Mouse (Mus musculus) heart, embryonic 11.5 days (tissue): ENCODE measurements around the gene Xrcc6. TPM values are rescaled to one million over a fixed set of nuclear protein-coding genes. Genes with fewer than 3 reads are reported as not detected.

Source experiments
- ATAC-seq: fragments of 200-750 bp; cut with Nextera tagmentation; replicated peaks from 2 replicates; pipeline ENCODE4 v1.8.0; 2017; ENCODE audit warnings: moderate library complexity; ENCODE audit not compliant: insufficient number of reproducible peaks, low FRiP score, low TSS enrichment
- H3K27ac ChIP-seq: fragments of 300-500 bp; sonication (generic); 2 replicates; pipeline ENCODE4 v1.5.1; 2014; ENCODE audit warnings: mild to moderate bottlenecking, low read depth, low read length
- H3K27me3 ChIP-seq: fragments of 300-500 bp; sonication (generic); 2 replicates; pipeline ENCODE4 v1.6.1; 2014; ENCODE audit warnings: mild to moderate bottlenecking, low read length, mixed read lengths; ENCODE audit not compliant: control insufficient read depth, insufficient read depth
- H3K36me3 ChIP-seq: fragments of 300-500 bp; sonication (generic); 2 replicates; pipeline ENCODE4 v1.6.1; 2014; ENCODE audit warnings: mild to moderate bottlenecking, low read length, moderate library complexity, mixed read lengths; ENCODE audit not compliant: control insufficient read depth, insufficient read depth
- H3K4me1 ChIP-seq: fragments of 300-500 bp; sonication (generic); 2 replicates; pipeline ENCODE4 v1.6.1; 2014; ENCODE audit warnings: low read length; ENCODE audit not compliant: control insufficient read depth, insufficient read depth
- H3K4me2 ChIP-seq: fragments of 300-500 bp; sonication (generic); 2 replicates; pipeline ENCODE4 v1.6.1; 2014; ENCODE audit warnings: mild to moderate bottlenecking, moderate library complexity
- H3K4me3 ChIP-seq: fragments of 300-500 bp; sonication (generic); 2 replicates; pipeline ENCODE4 v1.5.1; 2014; ENCODE audit warnings: low read depth, low read length
- H3K9ac ChIP-seq: fragments of 300-500 bp; sonication (generic); 2 replicates; pipeline ENCODE4 v1.6.1; 2014; ENCODE audit warnings: mild to moderate bottlenecking, low read depth, low read length, moderate library complexity
- H3K9me3 ChIP-seq: fragments of 300-500 bp; sonication (generic); replicated peaks from 2 replicates; pipeline ENCODE4 v1.6.1; 2016; ENCODE audit warnings: low read length; ENCODE audit not compliant: control insufficient read depth
- WGBS: fragments of 180-500 bp; shearing (Covaris S2); extraction: QIAGEN DNeasy Blood & Tissue Kit; methylation state at CpG from one replicate; pipeline ENCODE4 v1.1.7; 2014; ENCODE audit not compliant: insufficient replicate concordance; 5-methylcytosine and 5-hydroxymethylcytosine counted together
- polyA plus RNA-seq: library from polyadenylated mRNA; unstranded; fragments of >200 nt; fragmentation: Nextera tagmentation; extraction: Ambion mirVana; gene quantifications from 2 replicates; pipeline ENCODE4 v1.2.1, GENCODE M21; 2014

Gene Xrcc6
- polyA plus RNA-seq = 80.9 and 81.0 TPM in 2 replicates

DNA sequence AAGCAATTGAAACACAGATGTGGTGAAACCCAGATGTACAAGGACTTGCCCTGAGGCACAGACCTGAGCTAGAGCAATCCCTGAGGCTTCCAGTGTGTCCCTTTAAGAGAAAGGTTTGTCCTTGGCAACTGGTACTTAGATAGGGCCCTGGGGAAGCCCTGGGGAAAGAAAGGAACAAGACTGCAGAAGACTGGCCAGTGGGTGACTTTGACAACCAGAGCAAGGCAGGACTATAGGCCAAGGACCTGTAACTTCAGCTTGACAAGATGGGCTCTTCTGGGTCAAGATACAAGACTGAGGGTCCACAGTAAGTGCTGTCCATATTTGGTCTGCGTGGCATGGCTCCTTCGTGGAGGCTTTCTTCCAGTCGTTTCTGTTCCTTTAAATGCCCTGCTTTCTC is at the start of gene Xrcc6:
Xrcc6 (plus strand) TSS at position 190 of the 400 bp plus-strand sequence.
- Histone ChIP-seq H3K36me3 (no peaks in the 10 kb centered on the region), H3K4me2 (no peak within 1 kb of the TSS), H3K4me1 (peaks cover 13% of the 10 kb centered on the region), H3K27me3 (no peaks in the 10 kb centered on the region), H3K9ac (no peak within 1 kb of the TSS), H3K4me3 (no peak within 1 kb of the TSS), H3K27ac (no peak within 1 kb of the TSS), H3K9me3 (no peaks in the 10 kb centered on the region)
- 68% methylated on average over 3 of the region's 3 CpGs for WGBS
- no peak for ATAC-seq

DNA sequence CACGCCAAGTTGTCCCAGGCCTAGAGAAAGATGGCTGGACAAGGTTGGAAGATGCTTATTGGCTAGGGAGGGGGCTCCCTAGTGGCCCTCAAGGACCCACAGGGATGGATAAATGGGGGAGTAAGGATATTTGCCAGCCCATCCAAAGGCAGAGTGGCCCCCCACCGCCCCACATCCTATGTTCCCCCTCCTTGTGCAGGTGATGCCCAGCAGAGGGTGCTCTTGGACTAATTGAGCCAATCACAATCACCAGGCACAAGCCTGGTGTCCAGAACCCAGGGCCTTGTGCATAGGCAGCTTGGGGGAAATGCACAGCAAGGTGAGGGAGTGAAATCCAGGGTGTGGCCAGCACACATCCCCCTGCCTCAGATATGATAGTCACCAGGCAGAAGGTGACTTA is 49.4 kb upstream of the Xrcc6 start:
- Histone ChIP-seq H3K9ac (no peak overlapping the region), H3K4me3 (no peak overlapping the region), H3K27me3 (peaks cover 3% of the 10 kb centered on the region), H3K4me2 (no peak overlapping the region), H3K36me3 (no peaks in the 10 kb centered on the region), H3K9me3 (no peaks in the 10 kb centered on the region), H3K4me1 (peaks cover 15% of the 10 kb centered on the region), H3K27ac (no peak overlapping the region)
- no peak for ATAC-seq
- WGBS = 26% methylated on average over 2 of the region's 2 CpGs

DNA sequence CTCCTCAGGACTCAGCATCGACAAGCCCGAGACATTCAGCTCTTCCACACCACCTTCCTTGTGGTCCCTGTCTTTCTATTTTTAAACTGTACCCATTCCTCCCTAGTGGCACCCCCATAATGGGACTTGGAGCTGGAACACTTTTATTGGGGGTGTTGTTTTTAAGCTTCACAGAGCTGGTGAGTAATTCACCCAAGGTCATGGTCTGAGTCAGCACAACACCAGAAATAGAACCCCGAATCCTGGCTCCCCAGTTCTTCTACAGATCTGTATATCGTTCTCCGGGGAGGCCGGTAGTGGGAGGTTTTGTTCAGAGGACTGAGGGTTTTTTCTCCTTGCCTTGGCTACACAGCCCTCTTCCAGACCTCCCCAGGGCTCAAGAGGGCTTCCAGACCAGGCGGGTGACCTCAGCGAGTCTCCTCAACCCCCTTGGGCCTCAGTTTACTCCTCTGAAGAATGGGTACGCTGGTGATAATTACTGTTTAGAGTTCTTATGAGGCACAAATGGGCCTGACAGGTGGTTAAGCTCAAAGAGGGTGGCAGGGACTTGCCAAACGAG is 48.4 kb upstream of the Xrcc6 start:
- H3K9ac ChIP-seq = no peak overlapping the region
- H3K9me3 ChIP-seq = no peaks in the 10 kb centered on the region
- peaks cover 3% of the 10 kb centered on the region for H3K27me3 ChIP-seq
- H3K27ac ChIP-seq = no peak overlapping the region
- WGBS = 89% methylated on average over 10 of the region's 10 CpGs
- ATAC-seq = no peak
- no peaks in the 10 kb centered on the region for H3K36me3 ChIP-seq
- H3K4me1 ChIP-seq = peaks cover 15% of the 10 kb centered on the region
- H3K4me2 ChIP-seq = no peak overlapping the region
- H3K4me3 ChIP-seq = no peak overlapping the region

DNA sequence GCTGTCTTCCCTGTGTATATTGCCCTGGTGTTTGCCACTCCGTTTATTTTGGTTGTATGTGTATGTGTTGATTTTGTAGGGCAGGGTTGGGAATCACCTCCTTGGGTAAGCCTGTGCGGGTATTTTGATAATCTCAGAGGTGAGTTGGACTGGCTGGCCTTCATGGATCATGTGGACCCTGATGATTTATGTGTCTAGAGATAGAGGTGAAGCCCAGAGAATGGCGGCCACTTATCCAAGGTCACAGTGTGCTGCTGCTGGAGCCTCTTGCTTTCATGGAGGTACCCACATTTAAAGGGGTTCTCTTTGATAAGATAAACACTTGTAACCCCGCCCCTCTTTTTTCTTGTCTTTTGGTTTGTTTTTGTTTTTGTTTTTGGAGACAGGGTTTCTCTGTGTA is 47.9 kb upstream of the Xrcc6 start:
- ATAC-seq = no peak
- whole genome bisulfite sequencing = 68% methylated on average over 4 of the region's 4 CpGs

DNA sequence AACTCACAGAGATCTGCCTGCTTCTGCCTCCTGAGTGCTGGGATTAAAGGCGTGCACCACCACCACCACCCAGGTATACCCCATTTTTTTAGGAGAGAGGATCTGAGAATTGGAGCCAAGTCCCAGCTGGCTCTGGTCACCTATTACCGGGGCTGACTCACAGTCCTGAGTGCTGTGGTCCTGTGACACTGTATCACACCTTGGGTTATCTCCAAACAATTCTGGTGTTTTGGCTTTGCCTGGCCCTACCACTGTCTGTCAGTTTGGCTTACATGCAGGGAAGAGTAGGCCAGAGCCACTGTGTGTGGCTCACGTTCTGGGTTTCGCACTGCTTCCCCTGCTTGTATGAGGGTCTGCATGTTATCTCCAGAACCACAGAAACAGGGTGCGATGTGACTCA is 47.4 kb upstream of the Xrcc6 start:
- H3K27me3 ChIP-seq = peaks cover 3% of the 10 kb centered on the region
- no peak overlapping the region for H3K4me3 ChIP-seq
- no peak overlapping the region for H3K4me2 ChIP-seq
- no peak for ATAC-seq
- H3K9ac ChIP-seq = no peak overlapping the region
- peaks cover 15% of the 10 kb centered on the region for H3K4me1 ChIP-seq
- H3K36me3 ChIP-seq = no peaks in the 10 kb centered on the region
- H3K27ac ChIP-seq = no peak overlapping the region
- H3K9me3 ChIP-seq = no peaks in the 10 kb centered on the region
- WGBS = 83% methylated on average over 5 of the region's 5 CpGs

More for the DNA sequence above, 47.9 kb upstream of the Xrcc6 start:
- Histone ChIP-seq H3K27ac (no peak overlapping the region), H3K9ac (no peak overlapping the region), H3K27me3 (peaks cover 3% of the 10 kb centered on the region), H3K4me3 (no peak overlapping the region), H3K36me3 (no peaks in the 10 kb centered on the region), H3K4me2 (no peak overlapping the region), H3K9me3 (no peaks in the 10 kb centered on the region), H3K4me1 (peaks cover 15% of the 10 kb centered on the region)

DNA sequence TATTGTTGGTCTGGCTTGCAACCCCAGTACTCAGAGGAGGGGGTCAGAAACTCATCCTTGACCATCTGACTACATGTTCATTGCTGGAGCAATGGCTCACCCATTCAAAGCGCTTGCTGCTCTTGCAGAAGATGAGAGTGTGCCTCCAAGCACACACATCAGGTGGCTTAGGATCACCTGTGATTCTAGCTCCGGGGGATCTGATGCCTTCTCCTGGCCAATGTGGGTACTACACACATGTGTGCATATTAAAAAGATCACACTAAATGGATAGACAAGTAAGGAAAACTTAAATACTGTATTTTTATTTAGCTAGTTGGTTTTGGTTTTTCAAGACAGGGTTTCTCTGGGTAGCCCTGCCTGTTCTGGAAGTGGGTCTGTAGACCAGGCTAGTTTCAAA is 46.6 kb upstream of the Xrcc6 start:
- H3K36me3 ChIP-seq = no peaks in the 10 kb centered on the region
- peaks cover 15% of the 10 kb centered on the region for H3K4me1 ChIP-seq
- no peak overlapping the region for H3K4me2 ChIP-seq
- H3K9ac ChIP-seq = no peak overlapping the region
- peaks cover 3% of the 10 kb centered on the region for H3K27me3 ChIP-seq
- no peak for ATAC-seq
- WGBS = 76% methylated on average over 2 of the region's 2 CpGs
- H3K4me3 ChIP-seq = no peak overlapping the region
- H3K27ac ChIP-seq = no peak overlapping the region
- no peaks in the 10 kb centered on the region for H3K9me3 ChIP-seq

DNA sequence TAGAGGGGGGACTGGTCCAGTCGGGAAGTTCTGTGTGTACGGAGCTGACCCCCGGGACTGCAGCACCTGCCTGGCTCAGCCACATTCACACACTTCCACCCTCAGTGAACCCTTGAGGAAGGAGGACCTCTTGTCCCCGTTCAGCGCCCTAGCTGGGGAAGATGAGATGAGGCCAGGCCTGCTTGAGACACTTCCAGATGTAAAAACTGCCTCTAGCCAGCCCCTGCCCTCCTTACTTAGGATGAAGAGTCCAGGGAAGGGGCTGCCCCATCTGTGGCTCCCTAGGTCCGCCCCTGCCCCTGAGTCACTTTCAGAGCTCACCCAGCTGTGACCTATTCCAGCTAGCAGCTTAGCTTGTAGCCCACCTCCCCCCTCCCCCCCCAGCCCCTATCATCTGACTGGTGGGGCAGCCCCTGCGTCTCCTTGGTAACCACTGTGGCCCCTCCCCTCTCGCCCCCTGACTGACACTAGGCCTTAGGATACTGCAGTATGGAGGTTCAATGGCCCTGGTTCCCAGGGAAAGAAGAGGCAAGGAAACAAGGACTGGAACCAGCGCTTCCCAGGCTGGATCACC is 44.4 kb upstream of the Xrcc6 start:
- H3K4me1 ChIP-seq = peaks cover 3% of the 10 kb centered on the region; the same call in 1 of the 2 replicates
- 20% methylated on average over 9 of the region's 9 CpGs for WGBS
- H3K4me2 ChIP-seq = no peak overlapping the region
- H3K27ac ChIP-seq = no peak overlapping the region
- H3K9me3 ChIP-seq = no peaks in the 10 kb centered on the region
- H3K36me3 ChIP-seq = no peaks in the 10 kb centered on the region
- no peak overlapping the region for H3K9ac ChIP-seq
- no peaks in the 10 kb centered on the region for H3K27me3 ChIP-seq
- no peak for ATAC-seq
- H3K4me3 ChIP-seq = no peak overlapping the region

DNA sequence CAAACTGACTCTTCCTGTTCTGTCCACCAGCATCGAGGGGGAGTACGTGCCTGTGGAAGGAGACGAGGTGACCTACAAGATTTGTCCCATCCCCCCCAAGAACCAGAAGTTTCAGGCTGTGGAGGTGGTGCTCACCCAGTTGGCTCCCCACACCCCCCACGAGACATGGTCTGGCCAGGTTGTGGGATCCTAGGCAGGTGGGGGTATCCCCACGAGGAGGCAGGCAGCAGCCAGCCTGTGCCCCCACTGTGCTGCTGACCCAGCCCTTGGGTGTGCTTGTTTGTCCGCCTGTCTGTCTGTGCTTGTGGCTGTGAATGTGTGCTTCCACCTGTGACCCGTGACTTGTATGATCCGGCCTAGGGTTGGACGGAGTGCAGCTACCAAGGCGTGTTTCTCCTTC is 38.6 kb upstream of the Xrcc6 start:
- WGBS = 77% methylated on average over 10 of the region's 10 CpGs
- Histone ChIP-seq H3K36me3 (no peaks in the 10 kb centered on the region; the same call in 1 of the 2 replicates), H3K9ac (no peak overlapping the region)

More for the DNA sequence above, 38.6 kb upstream of the Xrcc6 start:
- Histone ChIP-seq H3K4me3 (no peak overlapping the region), H3K27ac (no peak overlapping the region), H3K4me1 (no peaks in the 10 kb centered on the region), H3K9me3 (no peaks in the 10 kb centered on the region), H3K27me3 (no peaks in the 10 kb centered on the region), H3K4me2 (no peak overlapping the region)
- no peak for ATAC-seq
